Mouse (Mus musculus) heart, postnatal 0 days (tissue): ENCODE results near the gene Kdm6b. TPM values are rescaled to one million over a fixed set of nuclear protein-coding genes. Genes with fewer than 3 reads are reported as not detected.

ENCODE experiments used
- ATAC-seq: fragments of 200-750 bp; cut with Nextera tagmentation; 2 replicates; pipeline ENCODE4 v1.8.0; 2017; ENCODE audit warnings: low read depth, moderate number of reproducible peaks, moderate library complexity; ENCODE audit not compliant: insufficient read depth
- DNase-seq: peaks from one replicate; pipeline ENCODE4 v3.0.0-alpha.2; 2016; ENCODE audit warnings: low spot score
- H3K27ac ChIP-seq: fragments of 300-500 bp; sonication (generic); 2 replicates; pipeline ENCODE4 v1.5.1; 2014; ENCODE audit warnings: low read depth, mild to moderate bottlenecking
- H3K27me3 ChIP-seq: fragments of 300-500 bp; sonication (generic); 2 replicates; pipeline ENCODE4 v1.6.1; 2014; ENCODE audit warnings: low read length, mixed read lengths; ENCODE audit not compliant: control insufficient read depth, insufficient read depth
- H3K36me3 ChIP-seq: fragments of 300-500 bp; sonication (generic); replicated peaks from 2 replicates; pipeline ENCODE4 v1.6.1; 2014; ENCODE audit warnings: low read length, mixed read lengths; ENCODE audit not compliant: control insufficient read depth, insufficient read depth
- H3K4me1 ChIP-seq: fragments of 300-500 bp; sonication (generic); 2 replicates; pipeline ENCODE4 v1.6.1; 2014; ENCODE audit warnings: antibody characterized with exemption; ENCODE audit not compliant: control insufficient read depth, insufficient read depth
- H3K4me2 ChIP-seq: fragments of 300-500 bp; sonication (generic); 2 replicates; pipeline ENCODE4 v1.6.1; 2014; ENCODE audit warnings: low read depth, mild to moderate bottlenecking, low read length, moderate library complexity
- H3K4me3 ChIP-seq: fragments of 300-500 bp; sonication (generic); 2 replicates; pipeline ENCODE4 v1.5.1; 2014; ENCODE audit warnings: low read depth, low read length
- H3K9ac ChIP-seq: fragments of 300-500 bp; sonication (generic); replicated peaks from 2 replicates; pipeline ENCODE4 v1.6.1; 2014; ENCODE audit warnings: low read depth, low read length, mixed read lengths
- H3K9me3 ChIP-seq: fragments of 300-500 bp; sonication (generic); replicated peaks from 2 replicates; pipeline ENCODE4 v1.6.1; 2016; ENCODE audit warnings: low read length; ENCODE audit not compliant: control insufficient read depth
- CTCF ChIP-seq: IDR thresholded peaks from 2 replicates; pipeline ENCODE4 v1.5.1; 2016; ENCODE audit warnings: antibody characterized with exemption, control low read depth, low read depth
- EP300 ChIP-seq: IDR thresholded peaks from 2 replicates; pipeline ENCODE4 v1.6.1; 2016; ENCODE audit warnings: antibody characterized with exemption, low read depth
- WGBS: fragments of 180-500 bp; shearing (Covaris S2); extraction: QIAGEN DNeasy Blood & Tissue Kit; methylation state at CpG from one replicate; pipeline ENCODE4 v1.1.7; 2014; 5-methylcytosine and 5-hydroxymethylcytosine counted together
- polyA plus RNA-seq: library from polyadenylated mRNA; unstranded; fragments of >200 nt; fragmentation: Nextera tagmentation; extraction: Ambion mirVana; gene quantifications from 2 replicates; pipeline ENCODE4 v1.2.1, GENCODE M21; 2015
- total RNA-seq: library from RNA; depleted of rRNA; stranded (reverse); fragments of >200 nt; gene quantifications from 2 replicates; pipeline ENCODE4 v1.2.3, GENCODE M21; 2014; ENCODE audit warnings: low replicate concordance

Kdm6b gene
- total and polyA plus RNA-seq, 2 experiments from 2014 or later, result 10.0 to 23.6 TPM

- no peak for ATAC-seq
- Histone ChIP-seq H3K4me1 (peaks cover 16% of the 10 kb centered on the region; the same call in 1 of the 2 replicates), H3K36me3 (peaks cover 56% of the 10 kb centered on the region), H3K9ac (no peak overlapping the region), H3K4me2 (no peak overlapping the region), H3K27me3 (no peaks in the 10 kb centered on the region), H3K9me3 (no peaks in the 10 kb centered on the region), H3K27ac (no peak overlapping the region), H3K4me3 (no peak overlapping the region)
- WGBS, result 82% methylated on average over 4 of the region's 4 CpGs
- peak; percentile 2 for DNase-seq
- TF ChIP-seq EP300 (no peak), CTCF (no peak)
Measured at GRCm38 (mm10) chr11:69407724-69408004, 5.8 kb downstream of the Kdm6b start.

- 88% methylated on average over 16 of the region's 16 CpGs for WGBS
- peaks cover 11% of the 10 kb centered on the region; the same call in 1 of the 2 replicates for H3K4me1 ChIP-seq
- ATAC-seq (no peak), DNase-seq (no peak)
- H3K36me3 ChIP-seq, result peaks cover 59% of the 10 kb centered on the region
- H3K27ac ChIP-seq, result no peak overlapping the region
- no peaks in the 10 kb centered on the region for H3K27me3 ChIP-seq
- no peak overlapping the region for H3K9ac ChIP-seq
- no peaks in the 10 kb centered on the region for H3K9me3 ChIP-seq
- H3K4me2 ChIP-seq, result no peak overlapping the region
- no peak for TF ChIP-seq EP300
- no peak for TF ChIP-seq CTCF
- no peak overlapping the region for H3K4me3 ChIP-seq
Measured at GRCm38 (mm10) chr11:69406867-69407723, 6.4 kb downstream of the Kdm6b start.

- 90% methylated on average over 19 of the region's 19 CpGs for WGBS
- H3K9ac ChIP-seq, result no peak overlapping the region
- no peak for ATAC-seq
Measured at GRCm38 (mm10) chr11:69406282-69406681, 7.2 kb downstream of the Kdm6b start.

GRCm38 (mm10) chr11:69405397-69406200 is 7.9 kb downstream of the Kdm6b start:
- 91% methylated on average over 24 of the region's 24 CpGs for WGBS
- no peaks in the 10 kb centered on the region for H3K9me3 ChIP-seq
- ATAC-seq (no peak), DNase-seq (no peak)
- H3K27me3 ChIP-seq, result no peaks in the 10 kb centered on the region
- H3K4me2 ChIP-seq, result no peak overlapping the region
- H3K4me3 ChIP-seq, result no peak overlapping the region
- no peak overlapping the region for H3K9ac ChIP-seq
- peaks cover 70% of the 10 kb centered on the region for H3K36me3 ChIP-seq
- TF ChIP-seq CTCF (no peak), EP300 (no peak)
- H3K27ac ChIP-seq, result no peak overlapping the region
- H3K4me1 ChIP-seq, result peaks cover 7% of the 10 kb centered on the region; the same call in 1 of the 2 replicates

More at GRCm38 (mm10) chr11:69406282-69406681, 7.2 kb downstream of the Kdm6b start:
- Histone ChIP-seq H3K4me3 (no peak overlapping the region), H3K4me1 (peaks cover 7% of the 10 kb centered on the region; the same call in 1 of the 2 replicates), H3K27ac (no peak overlapping the region), H3K36me3 (peaks cover 67% of the 10 kb centered on the region), H3K4me2 (no peak overlapping the region), H3K9me3 (no peaks in the 10 kb centered on the region), H3K27me3 (no peaks in the 10 kb centered on the region)
- TF ChIP-seq CTCF, result no peak
- no peak for TF ChIP-seq EP300
- no peak for DNase-seq

GRCm38 (mm10) chr11:69404595-69405396 is 8.7 kb downstream of the Kdm6b start:
- DNase-seq (no peak), ATAC-seq (no peak)
- Histone ChIP-seq H3K27me3 (no peaks in the 10 kb centered on the region), H3K4me2 (no peak overlapping the region), H3K9ac (no peak overlapping the region), H3K4me1 (peaks cover 7% of the 10 kb centered on the region; the same call in 1 of the 2 replicates), H3K36me3 (peaks cover 78% of the 10 kb centered on the region), H3K27ac (no peak overlapping the region), H3K9me3 (no peaks in the 10 kb centered on the region), H3K4me3 (no peak overlapping the region)
- 89% methylated on average over 21 of the region's 24 CpGs for WGBS
- TF ChIP-seq CTCF (no peak), EP300 (no peak)
